Mouse (Mus musculus) kidney, postnatal 10 days (tissue): Measurements from ENCODE around the gene Pink1.

Experiments used
- DNase-seq: peaks from one replicate; pipeline ENCODE4 v3.0.0; 2021; ENCODE audit warnings: mixed read lengths

The Pink1 gene

GRCm38 (mm10) chr4:138310311-138310910, 15.7 kb downstream of the Pink1 start:
- DNase-seq = no peak

GRCm38 (mm10) chr4:138307739-138308138, 18.4 kb downstream of the Pink1 start:
- DNase-seq = no peak

GRCm38 (mm10) chr4:138307025-138307424, 19.1 kb downstream of the Pink1 start:
- DNase-seq = no peak

GRCm38 (mm10) chr4:138304340-138305104, 21.6 kb downstream of the Pink1 start, which contains the start of gene Ddost:
TSS of gene Ddost (plus strand) at chr4:138304730.
- peak; percentile 99 for DNase-seq

GRCm38 (mm10) chr4:138303742-138304141, 22.4 kb downstream of the Pink1 start:
- no peak for DNase-seq

- DNase-seq = no peak
These were observed 23.1 kb downstream of the Pink1 start for GRCm38 (mm10) chr4:138303011-138303410.

- no peak for DNase-seq
These were observed 24.8 kb downstream of the Pink1 start for GRCm38 (mm10) chr4:138301271-138301780.

- DNase-seq = no peak
These were observed 32.1 kb downstream of the Pink1 start for GRCm38 (mm10) chr4:138293949-138294550.

- DNase-seq = no peak
These were observed 32.7 kb downstream of the Pink1 start for GRCm38 (mm10) chr4:138293261-138293948.

GRCm38 (mm10) chr4:138292028-138292427, 34.1 kb downstream of the Pink1 start:
- no peak for DNase-seq

- DNase-seq = no peak
These were observed 37.4 kb downstream of the Pink1 start for GRCm38 (mm10) chr4:138288691-138289090.

GRCm38 (mm10) chr4:138286411-138286810, 39.7 kb downstream of the Pink1 start:
- no peak for DNase-seq

- peak; percentile 66 for DNase-seq
These were observed 43.3 kb downstream of the Pink1 start for GRCm38 (mm10) chr4:138282834-138283233.

- no peak for DNase-seq
These were observed 47.8 kb downstream of the Pink1 start for GRCm38 (mm10) chr4:138278346-138278745.

GRCm38 (mm10) chr4:138272011-138272997, 53.8 kb downstream of the Pink1 start:
- no peak for DNase-seq

- DNase-seq = no peak
These were observed 58.2 kb downstream of the Pink1 start for GRCm38 (mm10) chr4:138267869-138268268.
